Mouse (Mus musculus): ENCODE results near the gene Anapc11.

- TF ChIP-seq CTCF (IDR thresholded peaks at IDR 0.05; ENCODE audit: low read depth, low read length) (no peak), POLR2A (IDR thresholded peaks at IDR 0.05; ENCODE audit: borderline replicate concordance, low read depth, low read length) (no peak)
Observed at GRCm38 (mm10) chr11:120632559-120633519, 34.6 kb downstream of the Anapc11 start.
